Mouse (Mus musculus): ENCODE results near the gene Cdh13.

GRCm38 (mm10) chr8:118239186-118239585 is 44.3 kb upstream of the Cdh13 start:
- TF ChIP-seq POLR2A (IDR thresholded peaks at IDR 0.05; ENCODE audit: borderline replicate concordance, insufficient read depth, low read length) = no peak
- TF ChIP-seq CTCF (IDR thresholded peaks at IDR 0.05; ENCODE audit: borderline replicate concordance, insufficient read depth, low read depth, low read length) = no peak
